Mouse (Mus musculus): Measurements from ENCODE around the gene Capzb. TPM values are rescaled to one million over a fixed set of nuclear protein-coding genes. Genes with fewer than 3 reads are reported as not detected.

Gene Capzb
- total and polyA plus RNA-seq, 2 experiments from 2014 or later, result 108 to 309 TPM

GRCm38 (mm10) chr4:139301780-139302179 lies 109.1 kb downstream of the Capzb start:
- 91% methylated on average over 8 of the region's 8 CpGs for WGBS
- no peak for TF ChIP-seq CTCF (IDR thresholded peaks at IDR 0.05)

GRCm38 (mm10) chr4:139302241-139302640 lies 109.5 kb downstream of the Capzb start:
- H3K27ac ChIP-seq (ENCODE audit: low read depth, low read length), result no peak overlapping the region
- no peak for TF ChIP-seq CTCF (IDR thresholded peaks at IDR 0.05)
- no peak overlapping the region for H3K4me3 ChIP-seq (ENCODE audit: low read depth, low read length)
- no peak for DNase-seq (ENCODE audit: low spot score)
- no peak overlapping the region for H3K4me2 ChIP-seq (ENCODE audit: low read depth, low read length, poor library complexity, severe bottlenecking)
- no peak overlapping the region for H3K9ac ChIP-seq (replicated peaks; ENCODE audit: low read length, poor library complexity, severe bottlenecking)
- no peak for ATAC-seq (ENCODE audit: low FRiP score)
- WGBS, result 77% methylated on average over 5 of the region's 5 CpGs
- H3K9me3 ChIP-seq (ENCODE audit: low read length), result no peaks in the 10 kb centered on the region
- H3K27me3 ChIP-seq (ENCODE audit: insufficient read depth, low read length), result no peaks in the 10 kb centered on the region
- peaks cover 53% of the 10 kb centered on the region for H3K36me3 ChIP-seq (ENCODE audit: insufficient read depth, low read length)
- H3K4me1 ChIP-seq (ENCODE audit: insufficient read depth, low read length), result no peaks in the 10 kb centered on the region

More at GRCm38 (mm10) chr4:139301780-139302179, 109.1 kb downstream of the Capzb start:
- Histone ChIP-seq H3K9ac (replicated peaks; ENCODE audit: low read length, poor library complexity, severe bottlenecking) (no peak overlapping the region), H3K4me2 (ENCODE audit: low read depth, low read length, poor library complexity, severe bottlenecking) (no peak overlapping the region), H3K4me3 (ENCODE audit: low read depth, low read length) (no peak overlapping the region), H3K9me3 (ENCODE audit: low read length) (no peaks in the 10 kb centered on the region), H3K36me3 (ENCODE audit: insufficient read depth, low read length) (peaks cover 57% of the 10 kb centered on the region), H3K27me3 (ENCODE audit: insufficient read depth, low read length) (no peaks in the 10 kb centered on the region), H3K4me1 (ENCODE audit: insufficient read depth, low read length) (no peaks in the 10 kb centered on the region), H3K27ac (ENCODE audit: low read depth, low read length) (no peak overlapping the region)
- DNase-seq (ENCODE audit: low spot score) (no peak), ATAC-seq (ENCODE audit: low FRiP score) (no peak)

GRCm38 (mm10) chr4:139305521-139305920 lies 112.8 kb downstream of the Capzb start:
- WGBS, result 91% methylated on average over 3 of the region's 3 CpGs
- Histone ChIP-seq H3K4me2 (ENCODE audit: low read depth, low read length, poor library complexity, severe bottlenecking) (no peak overlapping the region), H3K27ac (ENCODE audit: low read depth, low read length) (no peak overlapping the region), H3K9ac (replicated peaks; ENCODE audit: low read length, poor library complexity, severe bottlenecking) (no peak overlapping the region), H3K27me3 (ENCODE audit: insufficient read depth, low read length) (no peaks in the 10 kb centered on the region), H3K9me3 (ENCODE audit: low read length) (no peaks in the 10 kb centered on the region), H3K4me1 (ENCODE audit: insufficient read depth, low read length) (peaks cover 5% of the 10 kb centered on the region; the same call in 1 of the 2 replicates), H3K4me3 (ENCODE audit: low read depth, low read length) (no peak overlapping the region), H3K36me3 (ENCODE audit: insufficient read depth, low read length) (peaks cover 33% of the 10 kb centered on the region)
- DNase-seq (ENCODE audit: low spot score) (no peak), ATAC-seq (ENCODE audit: low FRiP score) (no peak)
- TF ChIP-seq CTCF (IDR thresholded peaks at IDR 0.05), result no peak

- Histone ChIP-seq H3K9me3 (ENCODE audit: low read length) (no peaks in the 10 kb centered on the region), H3K36me3 (ENCODE audit: insufficient read depth, low read length) (peaks cover 12% of the 10 kb centered on the region; the same call in 1 of the 2 replicates), H3K27me3 (ENCODE audit: insufficient read depth, low read length) (no peaks in the 10 kb centered on the region), H3K27ac (ENCODE audit: low read depth, low read length) (no peak overlapping the region), H3K9ac (replicated peaks; ENCODE audit: low read length, poor library complexity, severe bottlenecking) (no peak overlapping the region), H3K4me2 (ENCODE audit: low read depth, low read length, poor library complexity, severe bottlenecking) (no peak overlapping the region), H3K4me1 (ENCODE audit: insufficient read depth, low read length) (peaks cover 13% of the 10 kb centered on the region; the same call in 1 of the 2 replicates), H3K4me3 (ENCODE audit: low read depth, low read length) (no peak overlapping the region)
- 85% methylated on average over 5 of the region's 5 CpGs for WGBS
- no peak for TF ChIP-seq CTCF (IDR thresholded peaks at IDR 0.05)
- no peak for ATAC-seq (ENCODE audit: low FRiP score)
- DNase-seq (ENCODE audit: low spot score), result no peak
These were observed 115.2 kb downstream of the Capzb start for GRCm38 (mm10) chr4:139307916-139308315.

GRCm38 (mm10) chr4:139309651-139310050 lies 117.0 kb downstream of the Capzb start:
- Histone ChIP-seq H3K4me1 (ENCODE audit: insufficient read depth, low read length) (peaks cover 13% of the 10 kb centered on the region; the same call in 1 of the 2 replicates), H3K27me3 (ENCODE audit: insufficient read depth, low read length) (no peaks in the 10 kb centered on the region), H3K27ac (ENCODE audit: low read depth, low read length) (no peak overlapping the region), H3K36me3 (ENCODE audit: insufficient read depth, low read length) (peaks cover 16% of the 10 kb centered on the region), H3K4me2 (ENCODE audit: low read depth, low read length, poor library complexity, severe bottlenecking) (peak overlapping the region; percentile 92), H3K4me3 (ENCODE audit: low read depth, low read length) (peak overlapping the region; percentile 91), H3K9ac (replicated peaks; ENCODE audit: low read length, poor library complexity, severe bottlenecking) (peak overlapping the region; percentile 72), H3K9me3 (ENCODE audit: low read length) (no peaks in the 10 kb centered on the region)
- TF ChIP-seq CTCF (IDR thresholded peaks at IDR 0.05), result 0 out of 2 replicates have a peak, but pooled peaks have one; percentile 28
- 16% methylated on average over 6 of the region's 6 CpGs for WGBS
- no peak for DNase-seq (ENCODE audit: low spot score)
- no peak for ATAC-seq (ENCODE audit: low FRiP score)

- Histone ChIP-seq H3K4me3 (ENCODE audit: low read depth, low read length) (peak within 1 kb of the TSS; percentile 91), H3K4me1 (ENCODE audit: insufficient read depth, low read length) (peaks cover 13% of the 10 kb centered on the region; the same call in 1 of the 2 replicates), H3K27me3 (ENCODE audit: insufficient read depth, low read length) (no peaks in the 10 kb centered on the region), H3K27ac (ENCODE audit: low read depth, low read length) (peak within 1 kb of the TSS; percentile 67), H3K9me3 (ENCODE audit: low read length) (no peaks in the 10 kb centered on the region), H3K9ac (replicated peaks; ENCODE audit: low read length, poor library complexity, severe bottlenecking) (peak within 1 kb of the TSS; percentile 80), H3K4me2 (ENCODE audit: low read depth, low read length, poor library complexity, severe bottlenecking) (peak within 1 kb of the TSS; percentile 92), H3K36me3 (ENCODE audit: insufficient read depth, low read length) (peaks cover 22% of the 10 kb centered on the region)
- ATAC-seq (ENCODE audit: low FRiP score), result peak; percentile 84
- WGBS, result under 1% methylated on average over 62 of the region's 63 CpGs
- peak; percentile 96 for DNase-seq (ENCODE audit: low spot score)
- 0 out of 2 replicates have a peak, but pooled peaks have one; percentile 25 for TF ChIP-seq CTCF (IDR thresholded peaks at IDR 0.05)
These were observed 117.6 kb downstream of the Capzb start, which contains the start of the genes Pqlc2 and Akr7a5 for GRCm38 (mm10) chr4:139310171-139310898. Gene Pqlc2, minus strand, starts transcription at chr4:139310708. Gene Akr7a5, plus strand, starts transcription at chr4:139310744.

Data from midbrain, postnatal 0 days (tissue).